Mouse (Mus musculus): ENCODE data around the gene Ddah1. TPM values are rescaled to one million over a fixed set of nuclear protein-coding genes. Genes with fewer than 3 reads are reported as not detected.

Ddah1 gene
- 41.9 and 42.3 TPM in 2 replicates for polyA plus RNA-seq (2016; fragmentation: Nextera tagmentation; extraction: Ambion mirVana)

DNA sequence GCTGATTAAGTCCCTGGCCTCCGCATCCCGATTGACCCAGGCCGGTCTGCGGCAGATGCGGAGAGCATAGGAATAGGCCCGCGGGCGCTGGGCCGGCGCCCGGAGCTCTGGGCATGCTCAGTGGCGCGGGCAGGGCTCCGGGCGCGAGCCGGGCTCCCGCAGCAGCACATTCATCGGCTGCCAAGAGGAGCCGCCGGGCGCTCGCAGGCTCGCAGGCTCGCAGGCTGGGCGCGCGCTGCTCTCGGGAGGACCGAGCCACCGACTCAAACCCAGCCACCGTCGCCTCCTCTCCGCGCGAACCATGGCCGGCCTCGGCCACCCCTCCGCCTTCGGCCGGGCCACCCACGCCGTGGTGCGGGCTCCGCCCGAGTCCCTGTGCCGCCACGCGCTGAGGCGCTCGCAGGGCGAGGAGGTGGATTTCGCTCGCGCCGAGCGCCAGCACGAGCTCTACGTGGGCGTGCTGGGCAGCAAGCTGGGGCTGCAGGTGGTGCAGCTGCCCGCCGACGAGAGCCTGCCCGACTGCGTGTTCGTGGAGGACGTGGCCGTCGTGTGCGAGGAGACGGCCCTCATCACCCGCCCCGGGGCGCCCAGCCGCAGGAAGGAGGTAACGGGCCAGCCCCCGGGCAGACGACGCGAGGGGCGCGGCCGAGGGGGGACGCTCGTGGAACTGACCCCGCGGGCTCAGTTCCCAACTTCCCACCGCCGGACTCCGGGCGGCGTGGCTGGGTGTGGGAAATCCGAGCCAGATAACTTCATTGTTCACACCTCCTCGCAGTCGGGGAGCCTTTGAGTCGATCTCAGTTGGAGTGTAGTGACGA lies at the start of gene Ddah1:
Gene Ddah1, plus strand, starts transcription at position 115 of the 818 bp plus-strand sequence.
- under 1% methylated on average over 97 of the region's 97 CpGs for WGBS
- peak; percentile 69 for DNase-seq (ENCODE audit: extremely low spot score, low spot score)
- H3K36me3 ChIP-seq (replicated peaks): no peaks in the 10 kb centered on the region
- H3K27ac ChIP-seq: peak within 1 kb of the TSS; percentile 96
- peaks cover 60% of the 10 kb centered on the region for H3K27me3 ChIP-seq (ENCODE audit: poor library complexity, severe bottlenecking)
- H3K9me3 ChIP-seq: no peaks in the 10 kb centered on the region
- peak within 1 kb of the TSS; percentile 80 for H3K4me3 ChIP-seq
- H3K4me1 ChIP-seq: peaks cover 43% of the 10 kb centered on the region

GRCm38 (mm10) chr3:145715923-145716322 lies 42.6 kb upstream of the Ddah1 start:
- no peaks in the 10 kb centered on the region for H3K27me3 ChIP-seq (ENCODE audit: poor library complexity, severe bottlenecking)
- no peaks in the 10 kb centered on the region for H3K9me3 ChIP-seq
- no peak overlapping the region for H3K27ac ChIP-seq
- H3K36me3 ChIP-seq (replicated peaks): no peaks in the 10 kb centered on the region
- H3K4me1 ChIP-seq: 0 out of 2 replicates have a peak, but pooled peaks cover 3% of the 10 kb centered on the region
- WGBS: 90% methylated on average over 7 of the region's 7 CpGs
- no peak for DNase-seq (ENCODE audit: extremely low spot score, low spot score)
- no peak overlapping the region for H3K4me3 ChIP-seq

DNA sequence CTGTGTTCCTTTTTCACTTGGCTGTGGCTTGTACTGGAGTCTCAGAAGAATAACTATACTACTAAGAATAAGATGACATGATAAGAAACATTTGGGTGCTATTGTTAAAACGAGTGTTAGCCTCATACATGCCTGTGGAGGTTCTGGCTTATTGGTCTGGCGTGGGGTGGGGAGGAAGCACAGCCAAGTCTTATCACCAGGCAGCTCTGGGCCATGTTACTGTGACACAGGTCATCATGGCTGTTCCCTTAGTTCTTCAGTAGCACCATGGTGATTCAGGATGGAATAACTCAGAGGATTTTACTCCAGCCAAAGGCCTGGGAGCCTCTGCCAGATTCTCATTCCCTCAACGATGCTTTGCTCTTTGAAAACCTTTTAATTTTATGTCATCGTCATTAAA lies 38.8 kb upstream of the Ddah1 start:
- 92% methylated on average over 4 of the region's 4 CpGs for WGBS
- Histone ChIP-seq H3K4me3 (no peak overlapping the region), H3K4me1 (no peaks in the 10 kb centered on the region)

DNA sequence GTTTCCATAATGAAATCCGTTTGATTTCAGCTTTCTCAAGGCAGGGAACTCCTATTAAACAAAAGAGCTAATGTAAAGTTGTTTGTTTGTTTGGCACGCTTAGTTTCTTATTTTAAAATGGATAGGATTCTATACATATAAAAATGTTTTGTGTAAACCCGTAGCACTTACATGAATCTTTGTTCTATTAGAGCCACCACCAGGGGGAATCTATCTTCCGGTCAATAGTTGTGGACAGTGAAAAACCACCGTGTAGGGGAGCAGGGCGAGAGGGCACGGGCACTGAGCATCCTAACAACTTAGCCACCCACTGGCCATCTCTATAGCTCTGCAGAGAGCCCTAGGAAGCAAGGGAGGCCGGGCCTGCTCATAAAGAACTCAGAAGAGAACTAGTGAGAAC lies 33.4 kb upstream of the Ddah1 start:
- Histone ChIP-seq H3K4me1 (peaks cover 22% of the 10 kb centered on the region), H3K36me3 (replicated peaks) (no peaks in the 10 kb centered on the region), H3K9me3 (no peaks in the 10 kb centered on the region), H3K27me3 (ENCODE audit: poor library complexity, severe bottlenecking) (no peaks in the 10 kb centered on the region), H3K4me3 (no peak overlapping the region), H3K27ac (no peak overlapping the region)
- no peak for DNase-seq (ENCODE audit: extremely low spot score, low spot score)
- 85% methylated on average over 8 of the region's 8 CpGs for WGBS

More for the DNA sequence above, 38.8 kb upstream of the Ddah1 start:
- DNase-seq (ENCODE audit: extremely low spot score, low spot score): no peak
- Histone ChIP-seq H3K9me3 (no peaks in the 10 kb centered on the region), H3K36me3 (replicated peaks) (no peaks in the 10 kb centered on the region), H3K27me3 (ENCODE audit: poor library complexity, severe bottlenecking) (no peaks in the 10 kb centered on the region), H3K27ac (no peak overlapping the region)

GRCm38 (mm10) chr3:145728336-145728735 lies 30.1 kb upstream of the Ddah1 start:
- no peak for DNase-seq (ENCODE audit: extremely low spot score, low spot score)
- 52% methylated on average over 8 of the region's 8 CpGs for WGBS
- no peaks in the 10 kb centered on the region for H3K9me3 ChIP-seq
- no peaks in the 10 kb centered on the region for H3K36me3 ChIP-seq (replicated peaks)
- no peak overlapping the region for H3K4me3 ChIP-seq
- peaks cover 24% of the 10 kb centered on the region for H3K4me1 ChIP-seq
- H3K27ac ChIP-seq: no peak overlapping the region
- no peaks in the 10 kb centered on the region for H3K27me3 ChIP-seq (ENCODE audit: poor library complexity, severe bottlenecking)

DNA sequence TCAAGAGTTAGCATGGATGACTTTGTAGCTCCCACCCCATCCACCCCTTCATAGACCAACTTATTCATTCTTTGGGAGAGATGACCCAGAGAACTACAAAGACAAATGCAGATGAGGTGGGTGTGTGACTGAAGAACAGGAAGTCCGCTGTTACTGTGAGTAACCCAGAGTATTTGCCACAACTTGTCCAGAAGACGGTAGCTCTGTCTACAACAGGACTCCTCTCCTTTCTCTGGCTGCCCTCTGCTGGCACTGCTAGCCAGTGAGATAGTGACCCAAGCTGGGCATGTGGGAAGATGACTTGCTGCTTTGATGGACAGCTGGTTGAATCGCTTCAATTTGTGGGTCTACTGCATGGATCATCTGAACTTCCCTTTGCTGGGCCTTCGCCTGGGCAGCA lies 28.9 kb upstream of the Ddah1 start:
- no peaks in the 10 kb centered on the region for H3K9me3 ChIP-seq
- 78% methylated on average over 4 of the region's 4 CpGs for WGBS
- H3K27me3 ChIP-seq (ENCODE audit: poor library complexity, severe bottlenecking): no peaks in the 10 kb centered on the region
- DNase-seq (ENCODE audit: extremely low spot score, low spot score): no peak
- peaks cover 24% of the 10 kb centered on the region for H3K4me1 ChIP-seq
- no peak overlapping the region for H3K4me3 ChIP-seq
- peak overlapping the region; percentile 33; the same call in 1 of the 2 replicates for H3K27ac ChIP-seq
- no peaks in the 10 kb centered on the region for H3K36me3 ChIP-seq (replicated peaks)

GRCm38 (mm10) chr3:145730092-145730491 lies 28.4 kb upstream of the Ddah1 start:
- DNase-seq (ENCODE audit: extremely low spot score, low spot score): no peak
- WGBS: 67% methylated on average over 3 of the region's 3 CpGs

DNA sequence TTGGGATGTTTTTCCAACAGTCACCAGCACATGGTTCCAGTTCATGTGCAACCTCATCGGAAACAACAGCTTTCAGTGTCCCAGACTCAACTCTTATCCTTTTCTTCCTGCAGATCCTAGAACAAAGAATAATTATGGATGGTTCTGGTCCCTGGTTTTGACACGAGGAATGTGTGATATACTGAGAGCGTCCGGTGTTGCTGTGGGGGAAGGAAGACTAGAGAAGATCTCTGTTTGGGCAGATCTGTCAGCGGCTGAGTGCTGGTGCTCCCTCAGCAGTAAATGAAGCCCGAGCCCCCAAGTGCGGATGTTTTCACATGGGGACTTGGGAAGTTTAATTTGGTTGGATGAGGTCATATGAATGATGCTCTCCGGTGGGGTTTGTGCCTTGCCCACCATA lies 23.6 kb upstream of the Ddah1 start:
- no peak for DNase-seq (ENCODE audit: extremely low spot score, low spot score)
- Histone ChIP-seq H3K36me3 (replicated peaks) (no peaks in the 10 kb centered on the region), H3K9me3 (no peaks in the 10 kb centered on the region), H3K27ac (no peak overlapping the region), H3K27me3 (ENCODE audit: poor library complexity, severe bottlenecking) (no peaks in the 10 kb centered on the region), H3K4me1 (peaks cover 5% of the 10 kb centered on the region), H3K4me3 (no peak overlapping the region)
- WGBS: 88% methylated on average over 8 of the region's 8 CpGs

More at GRCm38 (mm10) chr3:145730092-145730491, 28.4 kb upstream of the Ddah1 start:
- Histone ChIP-seq H3K9me3 (no peaks in the 10 kb centered on the region), H3K4me1 (peaks cover 24% of the 10 kb centered on the region), H3K36me3 (replicated peaks) (no peaks in the 10 kb centered on the region), H3K27me3 (ENCODE audit: poor library complexity, severe bottlenecking) (no peaks in the 10 kb centered on the region), H3K4me3 (no peak overlapping the region), H3K27ac (peak overlapping the region; percentile 33; the same call in 1 of the 2 replicates)

DNA sequence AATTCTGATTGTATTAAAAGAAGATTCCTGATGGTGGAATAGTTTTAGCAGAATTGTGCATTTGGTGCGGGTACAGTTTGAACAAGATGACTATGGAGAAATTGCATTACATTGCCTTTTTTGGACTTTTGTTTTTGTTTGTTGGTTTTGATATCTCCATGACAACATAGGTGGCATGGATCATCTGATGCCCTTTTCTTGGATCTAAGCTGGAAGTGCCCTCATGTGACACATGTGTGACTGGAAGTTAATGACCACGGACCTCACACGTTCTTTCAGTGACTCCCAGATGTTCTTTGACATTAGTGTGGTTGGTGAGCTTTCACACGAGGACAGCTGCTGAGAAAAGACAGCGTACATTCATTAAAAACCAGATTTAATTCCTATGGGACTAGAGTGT lies 21.9 kb upstream of the Ddah1 start:
- DNase-seq (ENCODE audit: extremely low spot score, low spot score): no peak
- Histone ChIP-seq H3K9me3 (no peaks in the 10 kb centered on the region), H3K36me3 (replicated peaks) (no peaks in the 10 kb centered on the region), H3K27me3 (ENCODE audit: poor library complexity, severe bottlenecking) (no peaks in the 10 kb centered on the region), H3K4me1 (peaks cover 5% of the 10 kb centered on the region; the same call in 1 of the 2 replicates), H3K27ac (no peak overlapping the region), H3K4me3 (no peak overlapping the region)
- 93% methylated on average over 5 of the region's 5 CpGs for WGBS

DNA sequence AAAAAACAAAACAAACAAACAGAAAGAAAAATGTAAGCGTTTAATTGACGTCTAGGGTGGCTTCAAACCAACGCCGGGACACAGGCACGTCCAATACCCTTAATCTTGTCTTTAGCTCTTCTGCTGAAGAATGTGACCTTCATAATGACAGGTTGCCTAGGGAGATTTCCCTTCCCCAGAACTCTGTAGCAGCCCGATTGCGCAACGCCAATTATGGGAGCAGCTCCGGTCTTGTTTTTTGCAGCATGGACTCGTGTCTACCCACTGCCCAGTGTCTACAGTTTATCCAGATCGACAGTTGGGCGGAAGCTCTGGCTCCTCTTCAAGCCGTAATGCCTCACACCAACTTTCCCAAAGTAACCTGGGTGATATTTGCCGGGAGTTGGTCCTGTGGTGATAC lies 19.8 kb upstream of the Ddah1 start:
- no peak overlapping the region for H3K4me3 ChIP-seq
- H3K27ac ChIP-seq: no peak overlapping the region
- 89% methylated on average over 14 of the region's 14 CpGs for WGBS
- H3K9me3 ChIP-seq: no peaks in the 10 kb centered on the region
- H3K27me3 ChIP-seq (ENCODE audit: poor library complexity, severe bottlenecking): no peaks in the 10 kb centered on the region
- H3K4me1 ChIP-seq: peaks cover 14% of the 10 kb centered on the region
- no peaks in the 10 kb centered on the region for H3K36me3 ChIP-seq (replicated peaks)
- no peak for DNase-seq (ENCODE audit: extremely low spot score, low spot score)

- Histone ChIP-seq H3K4me3 (no peak overlapping the region), H3K4me1 (peaks cover 15% of the 10 kb centered on the region), H3K36me3 (replicated peaks) (no peaks in the 10 kb centered on the region), H3K27me3 (ENCODE audit: poor library complexity, severe bottlenecking) (no peaks in the 10 kb centered on the region), H3K27ac (no peak overlapping the region), H3K9me3 (no peaks in the 10 kb centered on the region)
- no peak for DNase-seq (ENCODE audit: extremely low spot score, low spot score)
- 83% methylated on average over 7 of the region's 7 CpGs for WGBS
Observed at GRCm38 (mm10) chr3:145739904-145740303, 18.6 kb upstream of the Ddah1 start.

DNA sequence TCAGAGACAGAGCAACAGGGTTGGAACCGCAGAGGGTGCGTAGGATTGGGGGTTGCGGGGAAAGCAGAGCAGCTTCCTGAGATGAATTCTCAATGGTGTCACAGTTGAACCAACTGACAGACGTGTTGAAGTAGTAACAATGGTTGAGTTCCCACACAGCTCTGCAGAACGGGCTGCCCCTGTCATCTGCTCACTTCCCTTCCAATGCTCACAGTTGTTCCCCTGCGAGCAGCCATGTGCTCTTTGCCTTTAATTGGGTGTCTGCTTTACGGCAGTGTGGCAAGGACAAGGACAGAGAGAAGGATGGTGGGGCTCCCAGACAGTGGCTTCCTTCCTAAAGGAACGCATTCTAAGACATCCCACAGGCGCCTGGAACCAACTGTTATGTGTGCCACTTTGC lies 15.4 kb upstream of the Ddah1 start:
- H3K27me3 ChIP-seq (ENCODE audit: poor library complexity, severe bottlenecking): no peaks in the 10 kb centered on the region
- 67% methylated on average over 9 of the region's 9 CpGs for WGBS
- no peak for DNase-seq (ENCODE audit: extremely low spot score, low spot score)
- no peaks in the 10 kb centered on the region for H3K9me3 ChIP-seq
- no peak overlapping the region for H3K4me3 ChIP-seq
- peaks cover 15% of the 10 kb centered on the region for H3K4me1 ChIP-seq
- no peaks in the 10 kb centered on the region for H3K36me3 ChIP-seq (replicated peaks)
- H3K27ac ChIP-seq: no peak overlapping the region

DNA sequence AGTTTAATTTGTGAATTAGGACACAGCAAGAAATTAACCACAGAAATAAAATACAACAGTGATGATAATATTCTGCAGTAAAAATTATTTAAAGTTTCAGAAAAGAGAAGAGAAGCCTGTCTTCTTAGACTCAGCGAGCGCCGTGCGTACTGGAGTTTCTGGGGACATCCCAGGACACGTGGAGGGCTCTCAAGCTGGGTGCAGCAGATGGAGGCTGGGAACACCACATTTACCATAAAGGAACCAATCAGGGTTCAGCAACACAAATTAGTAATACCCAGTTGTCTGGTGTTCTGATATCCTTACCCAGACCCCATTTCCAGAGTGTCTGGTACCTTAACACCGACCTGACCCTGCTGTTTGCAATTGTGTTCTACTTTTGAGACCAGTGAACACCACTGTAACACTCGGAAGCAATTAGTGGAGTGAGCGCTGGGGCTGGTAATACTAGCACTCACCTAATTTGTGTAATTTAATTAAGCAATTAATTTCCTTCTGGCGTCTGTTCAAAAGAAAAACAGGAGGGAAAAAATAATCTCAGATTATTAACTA lies 14.9 kb upstream of the Ddah1 start:
- H3K9me3 ChIP-seq: no peaks in the 10 kb centered on the region
- 77% methylated on average over 9 of the region's 9 CpGs for WGBS
- no peaks in the 10 kb centered on the region for H3K27me3 ChIP-seq (ENCODE audit: poor library complexity, severe bottlenecking)
- H3K4me1 ChIP-seq: peaks cover 15% of the 10 kb centered on the region
- H3K4me3 ChIP-seq: no peak overlapping the region
- H3K36me3 ChIP-seq (replicated peaks): no peaks in the 10 kb centered on the region
- DNase-seq (ENCODE audit: extremely low spot score, low spot score): no peak
- no peak overlapping the region for H3K27ac ChIP-seq
